Mouse (Mus musculus) c-Kit-positive CD71-positive TER-119-positive erythroid progenitor cells, embryonic 14.5 days (primary cell): Measurements from ENCODE around the gene Olfr574.

ENCODE experiments used
- DNase-seq: peaks from one replicate; pipeline ENCODE4 v3.0.0-alpha.2; 2013; ENCODE audit warnings: low spot score

Olfr574 gene

DNA sequence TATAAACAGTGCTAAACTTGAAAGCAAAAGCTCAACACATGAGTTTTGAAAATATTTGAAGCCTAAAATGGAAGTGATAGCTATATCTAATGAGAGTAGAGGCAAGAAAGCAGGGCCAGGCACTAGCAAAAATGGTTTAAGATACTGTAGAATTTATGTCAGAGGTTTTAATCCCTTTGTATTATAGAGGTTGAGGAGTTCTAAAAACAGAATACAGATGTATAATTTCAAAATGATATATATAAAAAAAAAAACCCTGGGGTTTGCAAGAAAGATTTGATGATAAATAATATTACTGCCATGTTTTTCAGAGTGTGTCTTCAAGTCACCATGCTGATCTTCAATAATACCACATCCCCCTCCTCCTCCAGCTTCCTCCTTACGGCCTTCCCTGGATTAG is at the start of gene Olfr574:
Gene Olfr574 (plus strand): TSS at position 301 of the 400 bp plus-strand sequence.
- no peak for DNase-seq

- DNase-seq = no peak
Observed at GRCm38 (mm10) chr7:102915261-102915660, 33.0 kb upstream of the Olfr574 start.

- DNase-seq = no peak
Observed at GRCm38 (mm10) chr7:102916405-102916804, 31.9 kb upstream of the Olfr574 start.

- no peak for DNase-seq
Observed at GRCm38 (mm10) chr7:102917032-102917875, 31.0 kb upstream of the Olfr574 start, which contains the start of gene Olfr571. Gene Olfr571, minus strand, starts transcription at chr7:102917536.

- DNase-seq = peak; percentile 52
Observed at GRCm38 (mm10) chr7:102919632-102920031, 28.6 kb upstream of the Olfr574 start.

- no peak for DNase-seq
Observed at GRCm38 (mm10) chr7:102924109-102924508, 24.2 kb upstream of the Olfr574 start, which contains the start of gene Olfr572. Gene Olfr572, plus strand, starts transcription at chr7:102924409.

GRCm38 (mm10) chr7:102927105-102927504 is 21.2 kb upstream of the Olfr574 start:
- DNase-seq = no peak

GRCm38 (mm10) chr7:102942475-102942874 is 5.8 kb upstream of the Olfr574 start, which contains the start of gene Olfr573-ps1:
Gene Olfr573-ps1, minus strand, starts transcription at chr7:102942575.
- no peak for DNase-seq

DNA sequence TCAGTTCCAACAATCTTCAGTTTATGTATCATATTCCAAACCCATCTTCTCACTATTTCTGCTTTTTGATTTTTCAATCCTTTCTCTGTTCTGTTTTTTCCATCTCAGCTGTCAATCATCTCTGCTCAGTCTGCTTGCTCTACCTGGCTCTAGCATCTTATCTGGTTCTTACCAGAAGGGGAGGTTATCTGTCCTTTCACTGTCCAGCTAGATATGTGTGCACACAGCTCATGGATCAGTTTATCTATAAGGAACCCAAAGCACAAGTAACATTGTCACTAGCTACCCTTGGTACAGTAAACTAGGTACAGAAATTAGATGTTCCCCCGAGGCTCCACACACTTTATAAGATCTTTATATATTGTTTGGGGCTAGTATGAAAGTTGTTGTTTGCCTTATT is 4.8 kb upstream of the Olfr574 start:
- DNase-seq = no peak

DNA sequence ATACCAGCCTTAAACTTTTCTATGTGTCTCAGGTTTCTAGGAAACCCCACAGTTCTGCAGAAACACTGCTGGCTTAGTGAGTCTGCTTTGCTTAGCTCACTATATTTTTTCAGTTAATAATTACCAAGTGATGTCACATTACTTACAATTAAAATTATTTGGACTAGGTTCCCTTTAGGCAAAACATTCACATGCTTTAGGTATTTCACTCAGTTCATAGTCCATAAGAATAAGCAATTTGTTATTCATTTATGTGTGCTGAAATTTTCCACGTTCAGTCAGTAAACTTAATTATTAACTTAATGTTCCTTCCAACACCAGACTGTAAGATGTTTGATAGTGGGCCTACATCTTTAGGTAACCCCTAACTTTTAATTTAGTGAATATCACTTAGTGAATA is 2.5 kb downstream of the Olfr574 start:
- no peak for DNase-seq

- DNase-seq = no peak
Observed at GRCm38 (mm10) chr7:102958137-102958536, 9.9 kb downstream of the Olfr574 start.

DNA sequence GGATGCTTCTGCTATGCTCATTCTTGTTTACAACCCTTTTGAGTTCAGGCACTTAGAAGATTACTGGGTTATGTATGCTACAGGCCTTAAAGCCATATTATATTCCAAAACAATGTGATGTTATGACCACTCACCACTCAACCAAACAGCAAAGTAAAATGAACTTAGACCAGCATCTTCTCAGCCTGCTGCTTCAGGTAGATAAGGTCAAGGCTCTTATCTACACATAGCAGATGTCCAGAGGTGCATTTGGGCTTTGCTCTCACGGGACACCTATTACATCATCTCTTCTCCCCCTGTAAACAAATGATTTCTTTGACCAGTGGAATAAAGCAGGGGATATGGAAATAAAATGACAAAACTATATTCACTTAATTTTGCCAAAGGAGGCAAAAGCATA is 10.3 kb downstream of the Olfr574 start, which contains the start of gene Olfr575:
Gene Olfr575 (minus strand): TSS at position 183 of the 400 bp plus-strand sequence.
- peak; percentile 30 for DNase-seq

GRCm38 (mm10) chr7:102962360-102962759 is 14.1 kb downstream of the Olfr574 start, which contains the start of gene Olfr576:
Gene Olfr576, plus strand, starts transcription at chr7:102962660.
- no peak for DNase-seq

- DNase-seq = no peak
Observed at GRCm38 (mm10) chr7:102974399-102974798, 26.1 kb downstream of the Olfr574 start.

DNA sequence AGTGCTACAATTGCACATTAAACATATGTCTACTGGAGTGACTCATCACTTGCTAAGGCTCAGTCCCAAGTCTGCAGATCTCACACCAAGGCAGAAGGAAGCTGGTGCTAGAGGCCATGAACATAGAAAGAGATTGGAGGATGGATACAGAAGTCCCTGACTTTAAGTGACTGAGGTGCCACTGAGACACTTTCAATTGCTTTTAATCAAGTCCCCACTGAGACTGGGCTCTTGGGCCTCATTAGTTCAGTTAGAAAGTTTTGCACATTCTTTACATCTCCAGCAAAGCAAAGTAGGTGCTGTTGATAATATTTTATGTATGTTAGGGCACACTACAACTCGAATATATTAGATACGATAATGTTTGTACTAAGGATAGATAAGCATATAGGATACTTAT is 27.6 kb downstream of the Olfr574 start, which contains the start of gene Olfr577:
Gene Olfr577 (minus strand): TSS at position 101 of the 400 bp plus-strand sequence.
- DNase-seq = no peak

DNA sequence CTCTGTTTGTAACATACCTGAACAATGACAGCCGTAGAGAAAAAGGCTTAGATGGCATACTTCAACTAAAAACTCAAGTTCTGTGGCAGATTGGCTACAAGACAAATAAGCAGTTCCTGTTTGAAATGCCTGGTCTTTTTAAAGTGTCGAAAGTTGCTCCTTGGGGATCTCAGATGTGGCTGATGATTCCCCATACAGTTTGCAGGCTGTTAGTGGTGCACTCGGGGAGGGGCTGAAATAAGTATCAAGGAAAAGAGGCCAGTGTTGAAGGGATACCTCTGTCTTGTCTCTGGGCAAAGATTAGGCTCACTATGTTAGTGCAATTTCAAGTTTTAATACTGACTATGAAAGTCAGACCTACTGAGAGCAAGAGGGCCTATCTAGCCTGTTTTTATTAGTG is 41.0 kb downstream of the Olfr574 start, which contains the start of gene Olfr578:
Gene Olfr578 (minus strand): TSS at position 101 of the 400 bp plus-strand sequence.
- no peak for DNase-seq
